Mouse (Mus musculus) right cerebral cortex, postnatal 14 days (tissue): ENCODE results near the gene Hdac11.
"Not testable (repeated sequence)": the region's sequence is repeated elsewhere in the genome, so short reads cannot be mapped to it uniquely, and the experiment has no call there.

Experiments
- DNase-seq: peaks from one replicate; pipeline ENCODE4 v3.0.0; 2022

Gene Hdac11

DNA sequence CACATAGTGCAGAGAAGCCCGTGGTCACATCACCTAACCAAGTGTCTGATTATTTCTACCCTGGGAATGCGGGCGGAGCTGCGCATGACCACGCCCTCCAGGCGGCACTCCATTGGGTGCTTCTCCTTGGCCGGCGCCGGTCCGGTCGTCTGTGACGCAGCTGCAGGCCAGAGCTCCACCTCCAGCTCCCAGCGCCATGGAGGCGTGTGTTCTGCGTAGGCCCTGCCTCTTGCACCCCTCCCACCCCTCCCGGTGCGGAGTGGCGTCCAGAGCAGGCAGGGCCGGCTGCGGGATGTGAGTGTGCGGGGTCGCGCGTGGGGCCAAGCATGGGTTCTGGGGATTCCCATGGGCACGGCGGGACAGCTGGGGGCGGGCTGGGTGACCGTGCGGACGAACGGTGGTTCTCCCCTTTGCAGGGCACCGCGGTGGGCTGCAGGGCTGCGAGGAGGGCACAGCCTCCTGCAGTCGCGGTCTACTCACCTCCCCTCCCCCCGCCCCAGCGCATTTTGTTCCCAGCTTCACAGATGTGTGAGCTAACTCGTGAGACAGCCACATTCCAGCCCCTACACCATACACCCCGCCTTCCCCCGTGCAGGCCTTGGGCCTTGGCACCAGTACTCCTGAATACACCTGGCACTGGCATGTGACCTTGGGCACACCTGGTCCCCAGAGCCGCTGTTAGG, at the start of gene Hdac11:
Gene Hdac11 (plus strand): TSS at position 112 of the 683 bp plus-strand sequence.
- DNase-seq, result peak; percentile 89

DNA sequence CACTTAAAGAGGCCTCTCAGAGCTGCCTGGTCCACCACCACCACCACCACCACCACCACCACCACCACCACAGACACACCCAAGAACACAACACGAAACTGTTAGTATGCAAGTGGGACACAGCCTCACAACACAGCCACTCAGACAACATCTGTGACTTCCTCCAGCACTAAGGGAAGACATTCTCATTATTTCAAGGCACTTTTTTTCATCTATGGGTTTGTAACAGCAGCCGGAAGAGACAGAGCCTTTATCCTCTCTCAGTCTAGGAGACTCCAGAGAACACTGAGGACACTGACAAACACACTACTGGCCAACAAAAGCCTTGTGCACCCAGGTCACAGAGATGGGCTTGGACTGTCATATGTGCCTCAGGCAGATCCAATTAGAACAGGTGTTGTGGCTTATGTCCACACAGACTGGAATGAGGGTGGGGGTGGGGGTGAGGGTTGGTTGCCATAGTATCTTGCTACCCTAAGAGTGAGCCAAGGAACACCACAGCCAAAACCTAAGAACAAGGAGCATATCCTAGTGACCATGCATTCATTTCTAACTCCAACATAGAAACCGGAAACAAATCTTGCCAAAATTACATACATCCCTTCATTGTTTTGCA, 48.1 kb upstream of the Hdac11 start:
- no peak for DNase-seq

DNA sequence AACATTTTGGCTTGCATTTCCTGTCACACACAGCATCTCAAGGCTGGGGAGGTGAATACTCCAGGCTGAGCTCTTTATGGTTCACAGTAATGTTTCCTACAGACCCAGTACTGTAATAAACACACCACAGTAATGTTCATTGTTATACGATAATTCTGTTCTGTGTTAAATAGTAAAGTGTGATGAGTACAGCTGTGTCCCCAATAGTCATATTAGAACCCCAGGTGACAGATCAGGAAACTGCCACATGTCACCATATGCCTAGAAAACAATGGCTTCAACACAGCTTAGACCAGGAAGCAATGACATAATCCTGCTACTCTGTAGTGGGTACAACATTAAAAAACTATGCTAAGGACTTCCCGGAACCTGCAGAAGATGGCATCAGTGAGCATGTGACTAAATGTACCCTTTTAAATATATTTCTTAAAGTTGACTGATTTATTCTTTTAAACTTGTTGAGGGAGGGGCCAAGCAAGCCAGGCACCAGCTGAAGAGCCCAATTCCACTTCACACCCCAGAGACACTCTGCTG, 47.5 kb upstream of the Hdac11 start:
- DNase-seq, result no peak

DNA sequence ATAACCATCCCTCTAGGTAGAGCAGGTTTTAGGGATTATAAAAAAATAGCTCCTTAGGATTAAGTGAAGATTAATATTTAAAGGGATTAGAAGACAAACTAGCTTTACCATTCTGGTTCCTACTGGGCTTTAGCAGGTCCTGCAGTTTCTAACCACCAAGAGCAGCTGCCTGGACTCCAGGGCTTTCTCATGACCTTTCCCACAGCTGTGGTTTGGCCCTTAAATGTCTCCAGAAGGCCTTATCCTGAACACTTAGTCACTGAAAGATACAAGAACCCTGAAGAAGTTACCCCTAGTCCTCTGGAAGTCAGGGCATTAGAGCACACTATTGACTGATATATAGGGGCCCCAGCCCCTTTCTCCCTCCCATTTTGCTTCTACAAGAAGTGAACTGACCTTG, 47.0 kb upstream of the Hdac11 start:
- no peak for DNase-seq

DNA sequence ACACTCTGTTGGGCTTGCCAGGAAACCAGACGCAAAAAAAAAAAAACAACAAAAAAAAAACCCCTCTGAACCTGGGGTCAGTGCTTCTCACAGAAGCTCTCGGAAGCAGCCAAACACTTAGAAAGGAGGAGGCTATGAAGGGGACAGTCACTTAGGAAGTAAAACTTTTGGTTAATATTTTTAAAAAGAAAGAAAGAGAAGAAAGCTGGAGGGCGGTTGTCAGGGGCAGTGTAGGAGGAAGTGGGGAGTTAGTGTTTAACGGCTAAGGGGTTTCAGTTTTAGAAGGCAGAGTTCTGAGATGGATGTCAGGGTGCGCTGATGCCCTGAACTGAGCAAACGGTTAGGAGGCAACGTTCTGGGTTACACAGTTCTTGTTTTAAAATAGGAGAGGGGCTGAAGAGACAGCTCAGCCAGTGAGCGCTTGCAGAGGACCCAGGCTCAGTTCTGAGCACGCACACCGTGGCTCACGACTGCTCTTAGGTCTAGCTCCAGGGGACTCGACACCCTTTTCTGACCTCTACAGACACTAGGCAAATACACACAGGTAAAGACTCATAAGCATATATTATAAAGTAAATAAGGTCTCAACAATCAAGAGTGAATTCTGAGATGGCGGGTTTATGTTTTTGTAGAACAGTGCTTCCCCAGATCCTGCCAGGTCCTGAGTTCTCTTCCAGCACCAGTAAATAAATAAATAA, 46.0 kb upstream of the Hdac11 start:
- DNase-seq, result no peak

DNA sequence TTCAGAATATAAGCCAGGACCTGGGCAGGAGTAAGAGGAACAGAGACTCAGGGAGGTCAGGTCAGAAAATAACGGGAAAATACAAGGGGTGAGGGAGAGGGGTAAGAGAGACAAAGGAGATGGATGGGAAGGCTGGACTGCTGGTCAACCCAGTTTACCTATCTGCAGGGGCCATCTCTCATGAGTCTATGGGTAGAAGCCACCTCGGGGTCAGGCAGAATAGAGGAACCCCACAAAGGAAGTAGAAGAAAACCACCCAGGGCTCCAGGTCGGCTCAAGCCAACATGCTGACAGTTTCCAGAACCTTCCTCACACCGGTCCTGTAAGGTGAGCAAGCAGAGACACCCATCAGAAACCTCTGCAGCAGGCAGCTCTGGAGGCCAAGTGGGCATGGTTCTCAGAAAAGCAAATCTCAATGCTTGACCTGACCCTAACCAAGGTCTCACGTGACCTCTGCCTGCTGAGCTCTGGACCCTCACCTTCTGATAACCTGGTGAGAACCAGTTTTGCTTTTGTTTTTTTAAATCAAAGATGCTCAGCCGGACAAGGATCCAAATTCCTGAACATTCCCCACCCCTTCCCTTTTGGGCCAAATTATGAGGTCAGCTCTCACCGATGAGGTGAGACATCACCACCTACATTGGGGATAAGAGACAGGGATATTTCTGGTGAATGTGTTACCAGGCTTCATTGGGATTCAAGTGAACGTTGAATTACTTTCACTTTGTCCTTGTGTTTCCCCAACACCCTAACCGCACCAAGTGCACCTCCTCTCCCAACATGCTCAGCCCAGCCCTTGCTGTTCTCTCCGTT, 45.1 kb upstream of the Hdac11 start:
- no peak for DNase-seq

DNA sequence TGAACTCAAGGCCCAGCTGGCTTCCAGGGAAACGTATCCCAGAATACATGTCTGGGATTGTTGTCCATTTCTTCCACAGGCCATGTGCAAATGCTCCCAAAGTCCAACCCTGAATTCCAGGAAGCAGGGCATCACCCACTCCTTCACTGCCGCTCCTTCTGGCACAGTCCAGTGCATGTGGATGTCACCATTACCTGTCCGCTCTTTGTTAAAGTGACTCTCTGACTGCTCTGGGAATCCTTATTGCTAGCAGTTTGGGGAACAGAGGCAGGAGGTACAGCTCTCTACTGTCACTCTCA, 44.6 kb upstream of the Hdac11 start:
- no peak for DNase-seq

DNA sequence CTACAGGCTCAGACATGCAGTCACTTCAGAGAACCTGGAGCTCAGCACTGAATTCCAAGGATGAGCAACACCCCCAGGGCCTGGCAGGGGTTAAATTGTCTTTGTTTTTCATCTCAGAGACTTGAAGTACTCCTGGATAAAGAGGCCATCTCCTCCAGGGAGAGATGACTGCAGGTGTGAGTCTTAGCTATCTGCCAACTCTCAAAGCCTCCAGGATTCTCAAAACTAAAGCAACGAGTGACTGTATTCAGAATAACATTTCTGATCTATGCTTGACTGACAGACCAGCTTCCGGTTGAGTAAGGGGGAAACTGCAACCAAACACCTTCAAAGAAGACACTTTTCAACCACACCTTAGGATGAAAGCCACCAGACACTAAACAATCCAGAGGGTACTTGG, 41.7 kb upstream of the Hdac11 start:
- DNase-seq, result no peak

DNA sequence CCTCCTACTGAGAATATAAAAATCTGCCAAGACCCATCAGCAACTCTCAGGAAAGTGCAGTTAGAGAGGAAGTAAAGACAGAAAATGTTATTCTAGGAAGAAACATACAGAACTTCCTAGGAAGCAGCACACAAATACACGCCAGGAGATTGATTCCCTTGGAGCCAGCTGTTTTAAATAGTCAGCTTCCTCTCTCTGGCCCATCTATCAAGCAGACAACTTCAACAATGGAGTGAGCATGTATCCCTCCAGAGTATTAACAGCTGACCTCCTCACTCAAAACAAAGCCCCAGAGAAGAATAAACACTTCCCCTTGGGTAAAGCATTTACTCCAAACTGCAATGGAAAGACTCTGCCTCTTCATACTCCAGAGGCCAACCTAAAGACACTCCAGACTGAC, 41.3 kb upstream of the Hdac11 start:
- DNase-seq, result no peak

DNA sequence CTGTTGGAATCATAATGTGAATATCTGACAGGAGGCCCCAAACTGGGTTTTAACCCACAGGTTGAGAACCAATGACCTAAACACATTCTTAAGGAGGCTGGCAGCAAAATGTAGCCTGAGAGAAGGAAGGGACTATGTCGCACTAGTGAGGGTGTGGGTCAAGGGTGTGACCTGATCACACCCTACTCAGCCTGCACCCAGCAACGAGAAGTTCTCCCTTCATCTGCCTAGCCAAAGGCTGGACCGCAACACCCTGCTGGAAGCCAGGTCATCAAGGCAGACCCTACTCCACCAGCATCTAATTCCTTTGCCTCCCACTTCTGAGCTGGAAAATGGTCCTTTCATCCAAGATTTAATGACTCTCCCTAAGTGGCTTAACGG, 40.6 kb upstream of the Hdac11 start:
- DNase-seq, result no peak

DNA sequence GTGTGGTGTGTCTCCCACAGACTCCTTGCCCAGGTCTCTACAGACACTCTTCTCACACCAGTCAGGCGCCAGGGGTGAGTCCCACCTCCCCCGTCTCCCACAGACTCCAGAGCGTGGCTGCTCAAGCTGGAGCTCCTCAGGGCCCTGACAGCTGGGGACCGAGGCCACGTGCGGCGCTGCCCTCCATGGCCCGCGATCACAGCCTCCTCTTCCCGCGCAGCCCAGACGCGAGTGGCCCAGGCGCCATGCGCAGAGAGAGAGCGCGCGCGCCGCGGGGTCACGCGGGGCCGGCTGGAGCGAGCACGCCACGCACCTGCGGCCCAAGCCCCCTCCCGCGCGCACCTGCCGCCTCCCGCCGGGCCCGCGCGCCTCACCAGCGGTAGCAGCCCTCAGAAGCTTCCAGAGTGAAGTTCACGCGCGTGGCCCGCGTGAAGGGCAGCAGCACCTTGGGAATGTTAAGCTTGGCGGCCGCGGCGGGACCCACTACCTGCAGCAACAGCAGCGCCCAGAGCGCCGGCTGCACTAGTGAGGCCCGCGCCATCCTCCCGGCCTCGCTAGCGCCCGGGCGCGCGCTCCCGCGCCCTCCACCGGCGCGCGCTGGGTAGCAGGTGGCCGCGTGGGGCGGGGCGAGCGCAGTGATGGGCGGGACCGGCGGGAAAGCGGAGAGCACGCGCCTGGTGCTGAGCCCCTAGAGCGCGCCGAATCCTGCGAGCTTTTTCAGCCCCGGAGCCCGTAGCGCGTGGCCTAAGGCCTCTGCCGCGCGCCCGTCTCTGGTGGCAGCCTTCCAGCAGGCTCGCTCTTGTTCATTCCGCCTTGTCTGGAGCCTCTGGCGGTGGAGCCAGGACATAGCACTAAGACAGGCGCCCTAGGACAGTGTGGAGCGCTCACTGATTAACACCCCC, 40.0 kb upstream of the Hdac11 start, which contains the start of gene Nup210:
Gene Nup210 (minus strand): TSS at position 586 of the 902 bp plus-strand sequence.
- peak; percentile 99 for DNase-seq

DNA sequence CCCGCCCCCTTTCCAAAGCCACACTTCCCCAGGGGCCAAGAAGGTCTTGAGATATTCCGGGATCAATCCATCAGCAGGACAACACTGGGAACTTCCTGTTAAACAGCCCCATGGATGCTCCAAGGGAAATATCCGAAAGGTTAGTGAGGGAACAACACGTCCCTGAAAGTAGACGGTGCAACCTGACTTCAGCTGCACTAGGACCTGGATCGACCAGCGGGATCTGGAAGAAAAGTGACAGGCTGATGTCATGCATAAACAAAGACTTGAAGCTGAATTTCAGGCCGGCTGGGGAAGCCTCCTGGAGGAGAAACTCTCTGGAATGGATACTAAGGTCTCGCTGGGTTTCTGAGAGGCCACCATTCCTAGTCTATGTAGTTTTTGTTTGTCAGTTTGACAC, 39.3 kb upstream of the Hdac11 start:
- DNase-seq, result no peak

DNA sequence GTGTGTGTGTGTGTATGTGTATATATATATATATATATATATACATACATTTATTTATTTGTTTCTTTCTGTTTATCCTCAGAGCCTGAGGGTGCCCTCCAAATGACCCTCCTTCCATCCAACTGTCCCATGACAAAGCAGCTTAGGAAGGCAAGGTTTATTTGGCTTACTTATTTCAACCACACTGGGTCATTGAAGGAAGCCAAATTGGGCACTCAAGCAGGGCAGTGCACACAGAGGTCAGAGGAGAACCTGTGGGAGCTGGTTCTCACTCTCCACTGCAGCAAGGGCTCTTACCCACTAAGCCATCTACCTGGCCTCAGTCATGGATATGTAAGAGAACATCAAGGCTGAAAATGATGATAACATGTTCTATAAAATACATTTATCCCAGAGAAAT, 37.9 kb upstream of the Hdac11 start:
- DNase-seq, result no peak

DNA sequence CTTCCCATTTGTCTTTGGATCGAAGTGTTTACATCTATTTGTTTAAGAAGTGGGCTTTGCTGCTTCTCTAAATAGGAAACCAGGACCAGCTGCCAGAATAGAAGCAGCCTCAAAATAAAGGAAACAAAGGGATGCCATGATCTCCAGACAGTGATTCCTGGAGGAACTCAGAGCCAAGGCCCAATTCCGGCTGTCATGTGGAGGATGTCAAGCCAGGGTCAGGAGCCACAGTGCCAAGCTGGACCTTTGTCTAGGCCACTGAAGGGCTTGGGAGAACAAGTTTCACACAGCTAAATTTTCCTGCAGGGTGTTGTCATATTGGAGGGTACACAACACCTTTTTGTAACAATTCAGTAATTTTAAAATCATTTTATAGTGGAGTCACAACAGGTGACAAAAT, 36.3 kb upstream of the Hdac11 start:
- no peak for DNase-seq

DNA sequence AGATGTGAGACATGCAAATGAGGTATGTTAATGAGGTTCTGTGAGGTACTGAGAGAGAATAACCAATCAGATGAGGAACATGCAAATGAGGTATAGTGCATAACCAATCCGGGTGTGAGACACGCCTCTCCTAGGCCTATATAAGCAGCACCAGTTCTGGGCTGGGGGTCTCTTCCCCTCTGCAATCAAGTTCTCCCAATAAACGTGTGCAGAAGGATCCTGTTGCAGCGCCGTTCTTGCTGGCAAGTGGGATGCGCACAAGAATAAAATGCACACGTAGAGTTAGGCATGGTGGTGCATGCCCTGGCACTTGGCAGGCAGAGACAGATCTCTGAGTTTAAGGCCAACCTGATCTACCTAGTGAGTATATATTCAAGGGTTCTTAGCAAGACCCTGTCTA, 35.4 kb upstream of the Hdac11 start:
- DNase-seq, result not testable (repeated sequence)

DNA sequence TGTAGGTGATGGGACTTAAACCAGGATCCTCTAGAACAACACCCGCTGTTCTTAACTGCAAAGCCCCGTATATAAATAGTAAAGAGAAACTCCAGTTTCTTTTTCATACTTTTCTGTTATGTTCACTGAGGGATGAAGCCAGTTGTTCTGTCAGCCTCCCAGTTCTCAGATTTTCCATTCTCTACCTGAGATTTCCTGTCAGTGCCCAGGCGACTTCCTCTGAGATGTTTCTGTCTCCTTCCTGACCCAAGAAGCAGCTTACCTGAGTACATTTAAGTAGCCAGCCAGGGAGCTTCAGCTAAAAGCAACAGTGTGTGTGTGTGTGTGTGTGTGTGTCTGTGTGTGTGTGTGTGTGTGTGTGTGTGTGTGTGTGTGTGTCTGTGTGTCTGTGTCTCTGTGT, 33.0 kb upstream of the Hdac11 start:
- DNase-seq, result no peak

DNA sequence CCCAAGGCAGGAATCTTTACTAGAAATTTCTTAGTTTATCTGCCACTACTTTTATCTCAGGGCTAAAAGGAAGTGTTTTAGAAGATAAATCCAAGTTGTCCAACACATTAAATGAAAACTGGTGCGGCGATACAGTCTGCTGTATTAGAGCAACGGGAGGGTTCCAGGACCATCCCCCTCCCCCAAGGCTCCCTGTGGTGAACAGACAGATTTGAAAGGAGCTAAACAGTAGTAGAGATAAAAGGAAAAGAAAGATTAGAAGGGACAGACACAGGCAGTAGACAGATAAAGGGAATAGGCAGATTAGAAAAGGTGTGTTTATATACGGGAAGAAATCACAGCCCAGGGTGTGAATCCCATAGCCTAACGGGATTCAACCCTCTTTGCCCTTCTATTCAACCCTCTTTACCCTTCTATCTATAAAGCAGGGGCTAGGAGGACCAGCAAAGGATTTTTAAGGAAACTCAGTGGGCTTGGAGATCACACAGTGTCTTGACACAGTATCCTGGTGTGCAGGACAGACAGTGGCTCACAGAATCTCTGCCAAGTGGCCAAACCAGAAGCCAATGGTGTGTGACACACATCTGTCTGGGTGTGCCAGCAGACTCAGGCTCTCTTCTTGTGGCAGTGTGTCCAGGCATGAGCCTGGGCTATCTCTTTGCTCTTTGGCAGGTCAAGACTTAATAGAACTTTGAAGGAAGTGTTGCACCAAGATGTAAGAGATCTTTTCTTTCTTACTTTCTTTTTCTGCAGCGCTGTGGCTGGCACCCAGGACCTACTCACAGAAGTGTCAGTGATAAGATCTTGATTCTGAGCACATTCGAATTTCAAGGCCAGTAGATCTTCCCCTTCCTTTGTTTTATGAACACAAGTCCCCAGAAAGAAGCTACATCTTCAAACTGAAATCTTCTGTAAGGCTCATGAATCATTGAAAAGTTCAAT, 31.9 kb upstream of the Hdac11 start:
- DNase-seq, result no peak

DNA sequence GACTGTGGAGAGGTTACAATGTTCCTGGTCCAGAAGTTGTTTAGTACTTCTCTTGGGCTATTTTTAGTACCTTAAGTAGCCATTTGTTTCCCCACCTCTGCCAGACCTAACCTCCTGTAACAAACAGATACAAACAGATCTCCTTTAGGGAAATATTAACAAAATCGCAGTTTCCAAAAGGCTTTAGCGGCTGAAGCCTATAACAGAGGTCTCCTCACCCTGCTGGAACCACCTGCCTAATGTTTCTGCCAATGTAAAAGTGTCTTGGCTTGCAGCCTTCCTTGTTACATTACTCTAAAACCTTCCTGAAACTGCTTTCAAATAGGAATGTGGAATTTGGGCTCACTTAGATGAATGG, 31.3 kb upstream of the Hdac11 start:
- DNase-seq, result no peak

DNA sequence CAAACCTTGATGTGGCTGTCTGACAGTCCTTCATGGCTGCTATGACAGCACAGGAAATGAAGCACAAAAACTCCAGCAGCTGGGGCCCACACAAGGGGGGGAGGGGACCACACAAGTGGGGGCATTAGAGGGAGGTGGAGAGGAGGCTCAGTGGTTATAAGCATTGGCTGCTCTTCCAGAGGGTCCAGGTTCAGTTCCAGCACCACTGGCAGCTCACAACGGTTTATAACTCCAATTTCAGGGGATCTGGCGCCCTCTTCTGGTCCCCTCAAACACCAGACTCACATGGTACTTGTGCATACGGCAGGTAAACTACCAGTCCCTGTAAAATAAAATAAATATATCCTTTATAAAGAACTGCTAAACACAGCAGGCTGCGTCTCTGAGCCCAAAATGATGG, 27.5 kb upstream of the Hdac11 start:
- no peak for DNase-seq

DNA sequence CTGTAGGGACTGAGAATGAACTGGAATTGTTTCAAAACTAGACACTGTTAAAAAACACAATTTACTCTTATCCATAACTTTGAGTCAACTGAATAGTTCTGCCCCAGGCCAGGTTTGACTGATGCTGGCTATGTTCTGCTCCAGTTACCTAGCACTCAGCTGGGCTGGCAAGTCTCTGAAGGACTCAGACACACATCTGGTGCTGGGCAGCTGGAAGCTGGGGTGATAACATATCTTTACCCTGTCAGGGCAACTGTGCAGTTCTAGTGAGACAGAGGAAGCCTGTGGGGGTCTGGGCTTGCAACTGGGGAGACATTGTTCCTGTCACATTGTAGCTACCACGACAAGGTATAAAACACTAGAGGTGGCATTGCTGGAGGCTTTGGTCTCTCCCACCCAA, 25.6 kb upstream of the Hdac11 start:
- DNase-seq, result no peak

DNA sequence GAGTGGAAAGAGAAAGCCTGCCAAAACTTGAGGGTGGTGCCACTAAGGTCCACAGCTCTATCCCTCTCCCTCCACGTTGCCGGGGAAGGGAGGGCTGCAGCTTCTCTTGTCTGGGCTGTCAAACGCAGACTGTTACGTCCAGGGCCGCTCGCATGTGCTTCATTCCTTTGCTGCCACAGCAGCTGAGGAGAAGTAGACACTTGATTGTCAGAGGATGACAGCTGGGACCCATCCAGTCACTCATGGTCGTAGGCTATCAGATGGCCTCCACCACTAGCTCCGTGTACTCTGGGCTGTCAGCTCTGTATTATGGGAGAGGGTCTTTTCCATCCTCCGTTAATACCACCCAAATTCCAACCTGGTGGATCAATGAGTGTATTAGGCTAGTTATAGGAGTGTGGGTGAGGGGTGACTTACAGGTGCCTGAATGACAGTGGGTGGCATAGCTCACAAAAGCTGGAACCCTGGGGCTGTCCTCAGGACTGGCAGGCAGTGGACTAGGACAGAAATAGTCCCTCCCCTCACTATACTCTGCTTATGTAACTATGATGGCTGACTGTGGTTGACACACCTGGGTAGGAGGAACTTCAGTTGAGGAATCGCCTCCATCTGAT, 19.0 kb upstream of the Hdac11 start:
- DNase-seq, result no peak
